Mouse (Mus musculus) megakaryocyte, adult 5-6 weeks (primary cell): ENCODE data around the gene Hs1bp3. TPM values are rescaled to one million over a fixed set of nuclear protein-coding genes. Genes with fewer than 3 reads are reported as not detected.

ENCODE experiments used
- ATAC-seq: 2 replicates; pipeline ENCODE4 v1.8.0; 2016; ENCODE audit warnings: mild to moderate bottlenecking, inconsistent platforms; ENCODE audit not compliant: poor library complexity, severe bottlenecking
- total RNA-seq, 2 experiments: library from RNA; stranded (forward) in 1 of 2; stranded (reverse) in 1 of 2; fragments of 153-499, 151-499 nt in 1 of 2; fragments of 221-1000, 200-1000 nt in 1 of 2; gene quantifications; 2 replicates each; pipeline versions ENCODE4 v1.2.3 to v1.2.4; 2015 to 2017

Hs1bp3 gene
- total RNA-seq, 2 experiments from 2014 or later = 4.8 to 6.7 TPM

GRCm38 (mm10) chr12:8359418-8360112 is 46.3 kb downstream of the Hs1bp3 start:
- ATAC-seq = peak; percentile 41; the same call in 1 of the 2 replicates

DNA sequence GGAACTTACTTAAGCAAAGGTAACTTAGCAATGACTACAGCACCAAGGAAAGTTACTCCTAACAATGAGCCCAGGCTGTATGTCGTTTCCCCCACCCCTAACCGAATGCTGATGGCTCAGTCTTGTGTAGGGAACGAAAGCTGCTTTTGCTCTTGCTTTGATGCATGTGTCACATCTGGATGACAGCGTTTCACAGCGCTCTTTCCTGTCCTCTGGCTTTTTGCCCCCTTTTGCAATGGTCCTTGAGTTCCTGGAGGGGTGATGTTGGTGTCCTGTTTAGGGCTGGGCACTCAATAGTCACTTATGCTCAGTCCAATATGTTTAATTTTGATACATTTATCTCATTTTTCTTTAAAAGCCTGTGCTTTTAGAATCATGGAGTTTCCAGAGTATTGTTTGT is 48.6 kb downstream of the Hs1bp3 start:
- ATAC-seq = no peak

GRCm38 (mm10) chr12:8362400-8362799 is 49.2 kb downstream of the Hs1bp3 start:
- no peak for ATAC-seq

DNA sequence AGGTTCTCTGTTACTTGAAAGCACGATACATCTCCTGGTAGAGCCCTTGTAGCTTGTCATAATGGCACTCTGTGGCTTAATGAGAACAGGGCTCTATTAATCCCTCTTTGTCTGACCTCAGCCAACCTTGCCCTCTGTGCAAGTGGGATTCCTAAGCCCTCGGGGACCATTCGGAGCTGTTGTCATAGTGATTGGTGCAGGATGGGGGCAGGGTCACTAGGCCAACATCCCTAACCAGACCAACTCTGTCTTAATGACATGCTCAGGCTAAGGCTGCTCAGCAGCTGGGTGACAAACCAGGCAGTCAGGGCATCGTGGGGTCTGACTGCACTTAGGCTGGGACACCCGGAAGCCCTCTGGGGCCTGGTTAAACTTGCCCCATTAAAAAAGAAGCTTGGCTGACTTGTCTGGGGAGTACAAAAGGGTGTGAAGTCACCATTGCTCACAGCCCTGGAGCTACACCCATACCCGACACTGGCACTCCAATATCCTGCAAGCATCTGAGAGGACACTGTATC is 51.1 kb downstream of the Hs1bp3 start:
- ATAC-seq = no peak

- ATAC-seq = no peak
Measured at GRCm38 (mm10) chr12:8365336-8365735, 52.1 kb downstream of the Hs1bp3 start.

DNA sequence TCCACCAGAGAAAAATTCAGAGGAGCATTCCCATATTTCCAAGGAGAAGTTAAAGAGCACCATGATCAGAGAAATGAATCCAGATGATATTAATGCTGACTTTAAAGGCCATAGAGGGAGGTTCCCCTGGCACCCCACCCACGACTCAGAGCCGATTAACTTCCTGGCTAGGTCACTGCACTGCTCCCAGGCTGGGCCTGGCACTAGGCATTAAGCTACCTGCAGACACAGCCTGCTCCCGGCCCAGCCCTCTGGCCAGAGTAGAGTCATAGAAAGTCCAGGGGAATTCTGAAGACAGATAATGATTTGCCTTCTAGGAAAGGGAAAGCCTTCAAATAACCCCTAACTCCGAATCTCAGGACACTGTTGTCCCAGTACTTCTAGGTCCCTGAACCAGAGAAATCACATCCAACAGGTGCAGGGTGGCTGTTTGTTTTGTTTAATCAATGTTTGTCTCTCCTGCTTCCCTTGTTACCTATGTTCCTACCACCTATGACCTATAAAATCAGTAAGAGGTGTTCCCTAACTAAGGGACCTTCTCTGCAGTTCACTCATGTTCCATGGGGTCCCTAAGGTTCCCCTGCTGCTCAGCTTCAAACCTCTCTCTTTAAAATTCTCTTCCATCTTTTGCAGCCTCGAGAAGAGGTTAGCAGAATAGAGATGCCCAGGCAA is 52.8 kb downstream of the Hs1bp3 start:
- ATAC-seq = no peak

GRCm38 (mm10) chr12:8366688-8367087 is 53.5 kb downstream of the Hs1bp3 start:
- no peak for ATAC-seq

- ATAC-seq = no peak
Measured at GRCm38 (mm10) chr12:8371746-8372510, 58.7 kb downstream of the Hs1bp3 start.

GRCm38 (mm10) chr12:8372511-8373180 is 59.4 kb downstream of the Hs1bp3 start:
- ATAC-seq = no peak

DNA sequence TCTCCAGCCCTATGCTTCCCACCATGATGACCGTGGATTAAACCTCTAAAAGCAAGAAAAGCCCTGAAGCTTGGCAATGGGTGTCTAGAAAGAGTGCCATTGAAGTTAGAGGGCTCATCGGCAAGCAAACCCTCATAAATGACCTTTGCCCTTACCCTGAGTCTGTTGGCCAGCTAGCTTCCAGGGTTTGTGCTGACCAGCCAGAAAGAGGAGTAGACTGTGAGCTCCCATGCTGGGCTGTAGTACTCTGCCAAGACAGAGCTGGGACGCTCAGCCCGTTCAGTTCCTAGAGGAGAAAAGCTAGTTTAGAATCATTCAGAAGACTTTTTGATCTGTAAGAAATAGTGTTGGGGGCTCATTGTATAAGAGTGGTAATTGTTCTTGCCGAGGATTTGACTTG is 60.5 kb downstream of the Hs1bp3 start:
- ATAC-seq = no peak

DNA sequence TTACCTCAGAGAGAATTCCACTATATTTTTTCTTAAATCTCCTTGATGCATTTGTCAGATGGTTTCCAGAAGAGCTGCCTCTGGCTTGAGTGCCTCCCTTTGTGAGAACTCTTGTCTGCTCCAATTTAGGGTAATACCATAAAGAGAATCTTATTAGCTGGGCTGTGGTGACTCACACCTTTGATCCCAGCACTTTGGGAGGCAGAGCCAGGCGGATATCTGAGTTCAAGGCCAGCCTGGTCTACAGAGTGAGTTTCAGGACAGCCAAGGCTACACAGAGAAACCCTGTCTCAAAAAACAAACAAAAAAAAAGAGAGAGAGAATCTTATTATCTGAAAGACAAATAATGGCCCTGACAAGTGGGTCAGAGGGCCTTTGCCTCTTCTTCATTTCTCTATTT is 63.9 kb downstream of the Hs1bp3 start:
- ATAC-seq = no peak

- no peak for ATAC-seq
Measured at GRCm38 (mm10) chr12:8377955-8378620, 64.9 kb downstream of the Hs1bp3 start.

GRCm38 (mm10) chr12:8379795-8380521 is 66.7 kb downstream of the Hs1bp3 start:
- no peak for ATAC-seq

DNA sequence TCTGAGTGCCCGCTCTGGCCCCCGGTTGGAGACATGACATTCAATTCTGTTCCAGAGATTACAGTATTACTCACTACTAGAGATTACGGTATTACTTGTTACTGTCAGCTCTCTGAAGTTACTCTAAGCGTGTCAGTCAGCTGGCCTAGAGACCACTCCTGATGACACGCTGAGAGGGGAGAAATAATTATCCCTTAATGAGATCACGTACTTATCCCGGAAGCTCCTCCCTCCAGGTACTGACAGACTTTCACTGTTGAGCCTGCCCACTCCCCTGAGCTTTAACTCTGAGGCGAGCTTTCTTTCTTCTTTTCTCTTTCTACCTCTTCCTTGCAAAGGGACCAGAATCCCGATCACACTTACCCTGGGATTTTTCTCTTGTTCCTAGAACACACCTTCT is 67.7 kb downstream of the Hs1bp3 start:
- no peak for ATAC-seq

DNA sequence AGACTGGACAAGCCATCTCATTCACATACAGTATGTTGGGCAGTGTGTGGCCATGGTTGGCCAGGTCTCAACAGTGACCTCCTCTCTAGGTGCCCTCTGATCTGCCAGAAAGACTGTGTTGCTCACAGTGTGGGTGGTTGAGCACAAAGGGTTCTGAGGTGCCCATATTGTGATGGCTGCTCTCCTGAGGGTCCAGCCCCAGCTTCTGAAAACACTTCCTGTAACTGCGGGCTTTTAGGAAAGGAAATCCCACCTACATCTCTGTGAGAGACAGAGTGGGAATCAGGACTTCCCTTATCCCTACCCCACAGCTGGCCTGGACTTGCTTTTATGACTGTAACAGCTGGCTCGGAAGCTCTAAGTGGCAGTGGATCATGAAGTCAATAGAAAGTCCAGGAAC is 68.7 kb downstream of the Hs1bp3 start:
- no peak for ATAC-seq

- no peak for ATAC-seq
Measured at GRCm38 (mm10) chr12:8383822-8384221, 70.6 kb downstream of the Hs1bp3 start.

DNA sequence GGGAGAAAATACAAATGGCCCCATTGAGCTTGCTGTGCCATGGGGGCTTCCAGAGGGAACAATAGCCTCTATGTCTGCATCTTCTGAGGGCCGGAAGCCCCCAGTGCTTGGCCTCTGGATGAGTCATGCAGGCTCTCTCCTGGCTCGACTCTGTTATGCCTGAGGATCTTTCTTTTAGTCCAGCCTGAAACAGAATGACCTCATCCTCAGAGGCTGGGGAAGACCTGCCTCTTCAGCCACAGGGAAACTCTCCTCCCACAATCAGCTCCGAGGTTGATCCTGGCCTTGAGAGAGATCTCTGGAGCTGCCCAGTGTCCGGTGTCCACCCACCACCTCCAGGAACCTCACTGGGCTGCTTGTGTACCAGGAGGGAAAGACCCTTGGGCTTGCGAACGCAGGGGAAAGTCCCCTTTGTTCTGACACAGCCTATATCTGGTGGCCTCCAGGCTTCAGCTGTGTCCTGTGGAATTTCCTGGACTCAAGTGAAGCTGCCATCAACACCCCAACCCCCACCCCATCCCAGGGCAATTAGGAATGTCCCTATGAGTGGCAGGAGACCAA is 73.3 kb downstream of the Hs1bp3 start:
- no peak for ATAC-seq

- no peak for ATAC-seq
Measured at GRCm38 (mm10) chr12:8387281-8387680, 74.0 kb downstream of the Hs1bp3 start.
